Mouse (Mus musculus) lung, embryonic 16.5 days (tissue): ENCODE data around the gene OR5BS1P. TPM values are rescaled to one million over a fixed set of nuclear protein-coding genes. Genes with fewer than 3 reads are reported as not detected.
"Not testable (repeated sequence)": the region's sequence is repeated elsewhere in the genome, so short reads cannot be mapped to it uniquely, and the experiment has no call there.

ENCODE experiments used
- ATAC-seq: fragments of 200-750 bp; cut with Nextera tagmentation; 2 replicates; pipeline ENCODE4 v1.8.0; 2017; ENCODE audit warnings: low read depth, mild to moderate bottlenecking, moderate library complexity
- H3K27ac ChIP-seq: fragments of 300-500 bp; sonication (generic); 2 replicates; pipeline ENCODE4 v1.5.1; 2014; ENCODE audit warnings: mild to moderate bottlenecking, control low read depth, low read length
- H3K27me3 ChIP-seq: fragments of 300-500 bp; sonication (generic); 2 replicates; pipeline ENCODE4 v1.6.1; 2014; ENCODE audit warnings: low read depth, low read length, mixed read lengths; ENCODE audit not compliant: control insufficient read depth, insufficient read depth
- H3K36me3 ChIP-seq: fragments of 300-500 bp; sonication (generic); 2 replicates; pipeline ENCODE4 v1.6.1; 2014; ENCODE audit warnings: low read length; ENCODE audit not compliant: control insufficient read depth, insufficient read depth
- H3K4me1 ChIP-seq: fragments of 300-500 bp; sonication (generic); replicated peaks from 2 replicates; pipeline ENCODE4 v1.6.1; 2014; ENCODE audit warnings: low read length, mixed read lengths; ENCODE audit not compliant: control insufficient read depth, insufficient read depth
- H3K4me2 ChIP-seq: fragments of 300-500 bp; sonication (generic); 2 replicates; pipeline ENCODE4 v1.6.1; 2014; ENCODE audit warnings: low read depth, low read length, control low read depth
- H3K4me3 ChIP-seq: fragments of 300-500 bp; sonication (generic); 2 replicates; pipeline ENCODE4 v1.5.1; 2014; ENCODE audit warnings: mild to moderate bottlenecking, low read length, control low read depth
- H3K9ac ChIP-seq: fragments of 300-500 bp; sonication (generic); 2 replicates; pipeline ENCODE4 v1.6.1; 2014; ENCODE audit warnings: low read length, control low read depth
- H3K9me3 ChIP-seq: fragments of 300-500 bp; sonication (generic); 2 replicates; pipeline ENCODE4 v1.6.1; 2016; ENCODE audit warnings: low read length; ENCODE audit not compliant: control insufficient read depth
- WGBS: fragments of 180-500 bp; shearing (Covaris S2); extraction: QIAGEN DNeasy Blood & Tissue Kit; methylation state at CpG from one replicate; pipeline ENCODE4 v1.1.7; 2014; 5-methylcytosine and 5-hydroxymethylcytosine counted together
- polyA plus RNA-seq: library from polyadenylated mRNA; unstranded; fragments of >200 nt; fragmentation: Nextera tagmentation; extraction: Ambion mirVana; gene quantifications from 2 replicates; pipeline ENCODE4 v1.2.1, GENCODE M21; 2015

The OR5BS1P gene
- polyA plus RNA-seq, 1 experiment from 2014 or later, result not detected

GRCm38 (mm10) chr15:98512799-98513321 is 43.2 kb downstream of the OR5BS1P start:
- peaks cover 2% of the 10 kb centered on the region; the same call in 1 of the 2 replicates for H3K36me3 ChIP-seq
- peak overlapping the region; percentile 5; the same call in 1 of the 2 replicates for H3K4me2 ChIP-seq
- no peaks in the 10 kb centered on the region for H3K9me3 ChIP-seq
- ATAC-seq, result peak; percentile 66
- 24% methylated on average over 17 of the region's 17 CpGs for WGBS
- H3K27me3 ChIP-seq, result no peaks in the 10 kb centered on the region
- no peak overlapping the region for H3K27ac ChIP-seq
- H3K4me1 ChIP-seq, result peaks cover 4% of the 10 kb centered on the region
- no peak overlapping the region for H3K9ac ChIP-seq
- no peak overlapping the region for H3K4me3 ChIP-seq

GRCm38 (mm10) chr15:98513676-98514075 is 44.0 kb downstream of the OR5BS1P start:
- H3K36me3 ChIP-seq, H3K4me3 ChIP-seq, H3K27ac ChIP-seq, H3K27me3 ChIP-seq, H3K4me1 ChIP-seq, H3K9ac ChIP-seq, H3K4me2 ChIP-seq, H3K9me3 ChIP-seq: not testable (repeated sequence)
- ATAC-seq, result 0 out of 2 replicates have a peak, but pooled peaks have one; percentile 6
- whole genome bisulfite sequencing, result 63% methylated on average over 3 of the region's 3 CpGs

- no peak overlapping the region for H3K4me2 ChIP-seq
- no peak overlapping the region for H3K4me3 ChIP-seq
- H3K9me3 ChIP-seq, result no peaks in the 10 kb centered on the region
- H3K36me3 ChIP-seq, result peaks cover 7% of the 10 kb centered on the region; the same call in 1 of the 2 replicates
- no peak for ATAC-seq
- H3K27ac ChIP-seq, result no peak overlapping the region
- WGBS, result 75% methylated on average over 8 of the region's 8 CpGs
- H3K9ac ChIP-seq, result no peak overlapping the region
- H3K4me1 ChIP-seq, result peaks cover 4% of the 10 kb centered on the region
- H3K27me3 ChIP-seq, result no peaks in the 10 kb centered on the region
Observed at GRCm38 (mm10) chr15:98514146-98514545, 44.5 kb downstream of the OR5BS1P start.

DNA sequence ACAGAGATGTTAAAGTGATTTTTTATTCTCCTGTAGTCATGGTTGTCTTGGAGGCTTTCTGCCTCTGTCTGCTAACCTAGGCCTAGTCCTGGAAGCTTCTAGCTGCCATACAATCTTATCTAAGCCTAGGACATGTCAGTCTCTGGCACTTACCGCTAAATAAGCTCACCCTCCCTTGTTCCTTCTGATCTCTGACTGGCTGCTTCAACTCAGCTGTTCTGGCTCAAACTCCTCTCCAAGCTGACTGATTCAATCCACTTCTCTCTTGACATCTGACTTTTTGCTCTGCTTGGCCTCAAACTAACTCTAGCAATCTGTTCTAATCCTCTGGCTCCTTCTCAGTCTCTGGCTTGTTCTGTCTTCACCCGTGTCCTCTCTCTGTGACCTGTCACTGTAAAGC is 45.1 kb downstream of the OR5BS1P start:
- H3K36me3 ChIP-seq, result peaks cover 12% of the 10 kb centered on the region
- H3K4me3 ChIP-seq, ATAC-seq, H3K9me3 ChIP-seq, H3K27ac ChIP-seq, H3K4me1 ChIP-seq, H3K4me2 ChIP-seq, H3K27me3 ChIP-seq, H3K9ac ChIP-seq: not testable (repeated sequence)
- 73% methylated on average over 2 of the region's 2 CpGs for WGBS

DNA sequence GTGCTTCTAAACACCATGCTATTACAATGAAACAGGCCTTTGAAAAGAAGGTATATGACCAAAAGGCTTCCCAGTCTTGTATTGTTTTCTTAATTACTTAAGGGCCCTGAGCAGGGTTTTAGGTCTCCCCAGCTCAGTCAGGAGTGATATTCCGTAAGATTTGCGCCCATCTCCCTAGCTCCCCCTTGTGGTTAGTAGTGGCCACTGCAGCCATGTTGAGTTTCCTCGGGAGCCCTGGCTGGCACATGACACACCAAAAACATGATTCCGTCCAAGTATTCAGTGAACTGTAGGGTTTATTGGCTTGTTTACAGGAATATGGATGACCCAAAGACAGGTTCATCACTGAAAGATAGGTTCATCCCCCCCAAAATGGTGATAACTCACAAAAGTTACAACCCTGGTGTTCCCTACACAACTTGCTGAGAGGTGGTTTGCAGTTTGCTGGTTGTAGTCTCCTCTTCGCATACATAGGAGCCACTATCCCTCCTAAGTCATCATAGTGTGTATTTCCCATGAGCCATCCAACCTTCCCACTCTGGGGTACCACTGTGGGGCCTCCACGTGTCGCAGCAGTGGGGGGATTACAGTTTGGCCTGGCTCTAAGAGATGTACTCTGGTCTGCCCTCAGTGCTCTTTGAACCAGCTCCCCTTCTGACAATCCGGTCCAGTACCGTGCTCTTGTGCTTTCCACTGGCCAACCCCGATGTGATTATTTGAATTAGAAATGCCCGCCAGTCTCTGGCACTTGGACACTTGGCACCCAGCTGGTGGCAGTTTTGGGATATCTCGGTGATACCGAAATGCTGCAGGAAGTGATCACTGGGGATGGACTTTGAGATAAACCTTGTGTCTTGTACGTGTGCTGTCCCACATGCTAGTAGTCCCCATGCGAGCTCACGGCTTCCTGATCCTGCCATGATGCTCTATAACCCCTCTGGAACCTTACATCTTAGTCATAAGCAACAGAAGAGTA is 48.0 kb downstream of the OR5BS1P start:
- ATAC-seq, result no peak

GRCm38 (mm10) chr15:98521245-98521644 is 51.5 kb downstream of the OR5BS1P start:
- H3K27ac ChIP-seq, result no peak overlapping the region
- H3K4me1 ChIP-seq, result no peaks in the 10 kb centered on the region
- ATAC-seq, result no peak
- H3K36me3 ChIP-seq, result peaks cover 62% of the 10 kb centered on the region
- H3K27me3 ChIP-seq, result no peaks in the 10 kb centered on the region
- 84% methylated on average over 3 of the region's 3 CpGs for WGBS
- no peak overlapping the region for H3K9ac ChIP-seq
- no peaks in the 10 kb centered on the region for H3K9me3 ChIP-seq
- H3K4me2 ChIP-seq, result no peak overlapping the region
- H3K4me3 ChIP-seq, result no peak overlapping the region

More for the DNA sequence above, 48.0 kb downstream of the OR5BS1P start:
- no peaks in the 10 kb centered on the region; the same call in 1 of the 2 replicates for H3K4me1 ChIP-seq
- H3K4me3 ChIP-seq, result no peak overlapping the region
- no peak overlapping the region for H3K4me2 ChIP-seq
- peaks cover 35% of the 10 kb centered on the region for H3K36me3 ChIP-seq
- no peak overlapping the region for H3K27ac ChIP-seq
- H3K9ac ChIP-seq, result no peak overlapping the region
- 65% methylated on average over 16 of the region's 16 CpGs for WGBS
- no peaks in the 10 kb centered on the region for H3K9me3 ChIP-seq
- no peaks in the 10 kb centered on the region for H3K27me3 ChIP-seq

DNA sequence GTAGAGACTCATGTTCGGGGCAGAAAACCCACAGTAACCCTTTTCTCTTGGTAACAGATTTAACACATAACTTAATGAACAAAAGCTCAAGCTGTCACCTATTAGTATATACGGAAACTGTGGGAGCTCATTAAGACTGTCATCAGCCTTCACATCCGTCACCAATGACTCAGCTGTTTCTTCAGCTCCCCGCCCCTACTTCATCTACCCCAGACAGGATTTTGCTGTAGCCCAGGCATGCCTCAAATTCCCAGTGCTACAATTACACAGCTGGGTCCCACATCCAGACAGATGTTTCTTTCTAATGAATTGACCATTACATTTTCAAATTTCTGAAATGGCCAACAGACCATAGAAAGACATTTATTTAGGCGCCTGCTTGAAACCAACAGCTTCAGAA is 56.4 kb downstream of the OR5BS1P start:
- Histone ChIP-seq H3K4me1 (no peaks in the 10 kb centered on the region), H3K4me2 (no peak overlapping the region), H3K27me3 (no peaks in the 10 kb centered on the region), H3K36me3 (peaks cover 80% of the 10 kb centered on the region), H3K9me3 (no peaks in the 10 kb centered on the region), H3K4me3 (no peak overlapping the region), H3K27ac (no peak overlapping the region), H3K9ac (no peak overlapping the region)
- no peak for ATAC-seq
- WGBS, result 78% methylated on average over 5 of the region's 5 CpGs

GRCm38 (mm10) chr15:98527056-98527771 is 57.5 kb downstream of the OR5BS1P start:
- 84% methylated on average over 5 of the region's 5 CpGs for WGBS
- ATAC-seq, result no peak
- H3K9me3 ChIP-seq, result no peaks in the 10 kb centered on the region

DNA sequence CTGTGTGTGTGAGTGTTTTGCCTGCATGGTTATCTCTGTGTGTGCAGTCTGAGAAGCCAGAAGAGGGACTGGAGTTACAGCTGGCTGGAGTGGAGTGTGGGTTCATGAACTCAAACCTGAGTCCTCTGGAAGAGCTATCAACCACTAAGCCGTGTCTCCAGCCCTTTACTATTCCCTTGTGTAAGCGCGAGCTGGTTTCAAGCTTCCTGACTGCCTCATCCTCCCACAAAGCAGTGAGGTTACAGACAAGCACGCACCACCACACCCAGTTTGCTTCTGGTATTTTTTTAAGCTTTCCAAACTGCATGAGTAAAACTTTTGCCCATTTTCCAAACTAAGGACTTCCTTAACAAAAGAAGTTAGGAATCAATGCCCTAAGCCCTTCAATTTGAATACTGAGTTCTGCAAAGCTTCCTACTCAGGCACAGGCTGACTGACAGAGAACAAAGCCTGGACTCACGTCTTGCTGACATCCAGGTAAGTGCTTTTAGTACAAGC is 58.4 kb downstream of the OR5BS1P start:
- Histone ChIP-seq H3K4me3 (no peak overlapping the region), H3K27ac (no peak overlapping the region), H3K9ac (no peak overlapping the region), H3K4me1 (peaks cover 12% of the 10 kb centered on the region), H3K36me3 (peaks cover 67% of the 10 kb centered on the region), H3K4me2 (no peak overlapping the region), H3K9me3 (no peaks in the 10 kb centered on the region), H3K27me3 (no peaks in the 10 kb centered on the region)
- no peak for ATAC-seq
- 90% methylated on average over 5 of the region's 5 CpGs for WGBS

More at GRCm38 (mm10) chr15:98527056-98527771, 57.5 kb downstream of the OR5BS1P start:
- no peaks in the 10 kb centered on the region for H3K27me3 ChIP-seq
- peaks cover 75% of the 10 kb centered on the region for H3K36me3 ChIP-seq
- no peak overlapping the region for H3K4me3 ChIP-seq
- H3K4me1 ChIP-seq, result peaks cover 4% of the 10 kb centered on the region
- no peak overlapping the region for H3K9ac ChIP-seq
- no peak overlapping the region for H3K4me2 ChIP-seq
- H3K27ac ChIP-seq, result no peak overlapping the region
